Mouse (Mus musculus) ES-Bruce4 (cell line): Measurements from ENCODE around the gene Ctdsp1.

Source experiments
- CTCF ChIP-seq: IDR thresholded peaks from one replicate; pipeline ENCODE4 v1.8.1; 2011; ENCODE audit warnings: low read depth, low read length
- EP300 ChIP-seq: IDR thresholded peaks from 2 replicates; pipeline ENCODE4 v1.6.1; 2011; ENCODE audit warnings: low read depth, low read length; ENCODE audit not compliant: insufficient read depth
- POLR2A ChIP-seq: IDR thresholded peaks from one replicate; pipeline ENCODE4 v1.8.1; 2011; ENCODE audit warnings: low read length; ENCODE audit not compliant: insufficient read depth

GRCm38 (mm10) chr1:74351185-74351769 lies 40.0 kb upstream of the Ctdsp1 start:
- TF ChIP-seq POLR2A, result no peak
- TF ChIP-seq CTCF, result no peak
- TF ChIP-seq EP300, result no peak
